Mouse (Mus musculus) ES-CJ7 (cell line): ENCODE results near the gene Atp1a3.

Source experiments
- DNase-seq: peaks from one replicate; pipeline ENCODE4 v3.0.0; 2011; ENCODE audit warnings: low read depth, low spot score

Gene Atp1a3

GRCm38 (mm10) chr7:24964897-24965535, 40.7 kb downstream of the Atp1a3 start:
- DNase-seq, result peak; percentile 80

- DNase-seq, result no peak
Measured at GRCm38 (mm10) chr7:24964288-24964687, 41.5 kb downstream of the Atp1a3 start.

- DNase-seq, result no peak
Measured at GRCm38 (mm10) chr7:24955226-24955625, 50.5 kb downstream of the Atp1a3 start.

GRCm38 (mm10) chr7:24954450-24954849, 51.3 kb downstream of the Atp1a3 start:
- no peak for DNase-seq

GRCm38 (mm10) chr7:24953966-24954365, 51.8 kb downstream of the Atp1a3 start:
- DNase-seq, result no peak

GRCm38 (mm10) chr7:24949958-24950623, 55.7 kb downstream of the Atp1a3 start:
- peak; percentile 90 for DNase-seq

GRCm38 (mm10) chr7:24948774-24949173, 57.0 kb downstream of the Atp1a3 start:
- no peak for DNase-seq

- peak; percentile 88 for DNase-seq
Measured at GRCm38 (mm10) chr7:24947316-24948048, 58.3 kb downstream of the Atp1a3 start.

DNA sequence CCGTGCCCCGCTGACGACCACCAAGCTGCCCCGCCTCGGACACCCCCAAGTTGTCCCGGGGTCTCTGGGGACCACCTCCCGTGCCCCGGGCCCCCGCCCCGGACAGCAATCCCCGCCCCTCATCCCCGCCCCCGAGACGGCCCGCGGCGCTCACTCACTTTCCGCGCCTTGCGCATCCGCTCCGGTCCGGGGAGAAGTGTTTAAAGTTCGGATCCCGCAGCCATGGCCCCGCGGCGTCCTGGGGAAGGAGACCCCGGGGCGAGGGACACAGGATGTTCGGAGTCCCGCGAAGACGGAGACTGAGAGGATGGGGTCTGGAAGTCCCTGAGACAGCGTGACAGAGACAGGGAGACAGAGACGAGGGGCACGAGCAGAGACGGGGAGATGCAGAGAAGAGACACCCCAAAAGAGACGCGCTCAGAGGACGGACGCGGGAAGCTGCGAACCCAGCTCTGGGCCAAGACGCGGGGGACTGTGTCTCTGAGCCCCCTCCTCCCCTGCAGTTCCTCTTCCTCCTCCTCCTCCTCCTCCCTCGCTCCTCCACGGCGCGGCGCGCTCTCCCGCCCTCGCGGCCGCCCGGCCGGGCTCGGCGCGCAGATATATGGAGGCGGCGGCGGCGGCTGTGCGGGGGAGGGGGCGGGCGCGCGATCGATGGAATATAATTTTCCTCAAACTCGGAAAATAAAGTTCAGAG, 61.4 kb downstream of the Atp1a3 start, which contains the start of gene Gm4881:
Gene Gm4881, minus strand, starts transcription at position 238 of the 694 bp plus-strand sequence.
- no peak for DNase-seq

DNA sequence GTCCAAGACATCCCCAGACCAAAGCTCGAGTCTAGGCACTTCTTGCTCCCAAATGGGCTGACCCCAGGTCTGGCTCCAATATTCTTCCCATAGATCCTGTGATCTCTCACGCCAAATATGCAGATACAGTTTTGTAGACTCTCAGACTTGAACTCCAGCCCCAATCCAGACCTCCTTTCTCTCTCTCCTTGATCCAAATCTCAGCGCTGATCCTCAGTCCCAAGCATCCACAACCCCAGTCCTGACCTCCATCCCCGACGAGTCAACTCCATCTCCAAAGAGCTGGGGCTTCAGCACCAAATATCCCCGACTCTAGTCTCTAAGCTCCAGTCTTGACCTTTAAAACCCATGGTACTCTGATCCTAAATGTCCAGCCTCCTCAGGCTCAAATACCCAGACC, 62.1 kb downstream of the Atp1a3 start:
- DNase-seq, result no peak

DNA sequence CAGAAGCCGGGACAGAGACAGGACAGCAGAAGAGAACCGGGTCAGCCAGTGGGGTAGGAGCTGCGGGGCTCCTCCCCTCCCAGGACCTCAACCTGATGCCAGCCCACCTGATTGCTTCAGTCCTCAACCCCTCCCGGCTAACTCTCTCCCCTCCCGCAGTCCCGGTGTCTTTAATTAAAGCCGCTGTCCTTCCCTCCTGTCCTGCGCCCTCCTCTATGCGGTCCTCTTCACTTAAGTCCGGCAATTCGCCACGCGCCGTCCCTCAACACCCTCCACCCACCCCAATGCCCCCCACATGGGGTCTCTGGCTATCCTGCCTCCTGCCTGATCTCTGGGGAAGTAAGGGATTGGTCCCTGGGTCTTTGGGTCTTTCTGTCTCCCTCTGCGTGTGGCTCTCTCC, 74.1 kb downstream of the Atp1a3 start:
- no peak for DNase-seq

- no peak for DNase-seq
Measured at GRCm38 (mm10) chr7:24930475-24930874, 75.3 kb downstream of the Atp1a3 start.
